Mouse (Mus musculus) midbrain, embryonic 12.5 days (tissue): Measurements from ENCODE around the gene Pcyt2. TPM values are rescaled to one million over a fixed set of nuclear protein-coding genes. Genes with fewer than 3 reads are reported as not detected.

Experiments
- ATAC-seq: fragments of 200-750 bp; cut with Nextera tagmentation; 2 replicates; pipeline ENCODE4 v1.8.0; 2017; ENCODE audit warnings: low read depth, moderate TSS enrichment, moderate library complexity; ENCODE audit not compliant: low FRiP score
- H3K27ac ChIP-seq: fragments of 300-500 bp; sonication (generic); replicated peaks from 2 replicates; pipeline ENCODE4 v1.5.1; 2016; ENCODE audit warnings: mild to moderate bottlenecking
- H3K27me3 ChIP-seq: fragments of 300-500 bp; sonication (generic); 2 replicates; pipeline ENCODE4 v1.6.1; 2016; ENCODE audit warnings: mild to moderate bottlenecking
- H3K36me3 ChIP-seq: fragments of 300-500 bp; sonication (generic); 2 replicates; pipeline ENCODE4 v1.6.1; 2016
- H3K4me1 ChIP-seq: fragments of 300-500 bp; sonication (generic); 2 replicates; pipeline ENCODE4 v1.6.1; 2016
- H3K4me2 ChIP-seq: fragments of 300-500 bp; sonication (generic); replicated peaks from 2 replicates; pipeline ENCODE4 v1.6.1; 2016; ENCODE audit warnings: mild to moderate bottlenecking, moderate library complexity
- H3K4me3 ChIP-seq: fragments of 300-500 bp; sonication (generic); 2 replicates; pipeline ENCODE4 v1.5.1; 2016; ENCODE audit warnings: mild to moderate bottlenecking
- H3K9ac ChIP-seq: fragments of 300-500 bp; sonication (generic); replicated peaks from 2 replicates; pipeline ENCODE4 v1.6.1; 2016; ENCODE audit warnings: mild to moderate bottlenecking, moderate library complexity
- H3K9me3 ChIP-seq: fragments of 300-500 bp; sonication (generic); 2 replicates; pipeline ENCODE4 v1.6.1; 2016; ENCODE audit warnings: mild to moderate bottlenecking
- WGBS: fragments of 180-500 bp; shearing (Covaris S2); methylation state at CpG from one replicate; pipeline ENCODE4 v1.1.7; 2016; 5-methylcytosine and 5-hydroxymethylcytosine counted together
- microRNA-seq: library from miRNA; unstranded; fragments of <30 nt; microRNA quantifications from one replicate; pipeline ENCODE4, GENCODE M21; 2017
- polyA plus RNA-seq: library from polyadenylated mRNA; unstranded; fragments of >200 nt; fragmentation: Nextera tagmentation; extraction: Ambion mirVana; gene quantifications from 2 replicates; pipeline ENCODE4 v1.2.1, GENCODE M21; 2016

Pcyt2 gene
- polyA plus RNA-seq, 1 experiment from 2014 or later, result 157 TPM

GRCm38 (mm10) chr11:120560952-120561728, 56.6 kb downstream of the Pcyt2 start:
- WGBS, result 93% methylated on average over 13 of the region's 13 CpGs
- Histone ChIP-seq H3K9ac (no peak overlapping the region), H3K27me3 (no peaks in the 10 kb centered on the region), H3K9me3 (peaks cover 7% of the 10 kb centered on the region; the same call in 1 of the 2 replicates), H3K4me3 (no peak overlapping the region), H3K4me2 (no peak overlapping the region), H3K27ac (no peak overlapping the region), H3K4me1 (no peaks in the 10 kb centered on the region), H3K36me3 (peaks cover 73% of the 10 kb centered on the region)
- ATAC-seq, result no peak

Small RNA genes lying within 50 kb of the gene (microRNA-seq; reads per million reads assigned to microRNA genes)
- gene Mir6936, result 1.9 reads per million

Other genes starting within 250 kb of the Pcyt2 start
- 51.3 and 55.4 TPM in 2 replicates for gene Faap100, start 239.2 kb downstream of the Pcyt2 start, polyA plus RNA-seq
- gene Nploc4, start 180.2 kb downstream of the Pcyt2 start, polyA plus RNA-seq, result 51.8 and 54.6 TPM in 2 replicates
- gene Tspan10, start 175.3 kb downstream of the Pcyt2 start, polyA plus RNA-seq, result not detected in 2 replicates
- gene Pde6g, start 164.4 kb downstream of the Pcyt2 start, polyA plus RNA-seq, result 0.20 TPM in 1 of 2 replicates, not detected in the other
- gene Oxld1, start 159.9 kb downstream of the Pcyt2 start, polyA plus RNA-seq, result 11.7 and 11.9 TPM in 2 replicates
- gene Ccdc137, start 159.8 kb downstream of the Pcyt2 start, polyA plus RNA-seq, result 30.1 and 35.1 TPM in 2 replicates
- gene Arl16, start 150.3 kb downstream of the Pcyt2 start, polyA plus RNA-seq, result 56.4 and 58.8 TPM in 2 replicates
- gene Mrpl12, start 133.3 kb downstream of the Pcyt2 start, polyA plus RNA-seq, result 112 and 118 TPM in 2 replicates
- 37.7 and 38.8 TPM in 2 replicates for gene Slc25a10, start 126.1 kb downstream of the Pcyt2 start, polyA plus RNA-seq
- 0.18 and 0.29 TPM in 2 replicates for gene Gcgr, start 87.2 kb downstream of the Pcyt2 start, polyA plus RNA-seq
- 212 and 232 TPM in 2 replicates for gene Mcrip1, start 68.2 kb downstream of the Pcyt2 start, polyA plus RNA-seq
- not detected in 2 replicates for gene Ppp1r27, start 66.8 kb downstream of the Pcyt2 start, polyA plus RNA-seq
- 384 and 418 TPM in 2 replicates for gene P4hb, start 44.7 kb downstream of the Pcyt2 start, polyA plus RNA-seq
- gene Arhgdia, start 36.3 kb downstream of the Pcyt2 start, polyA plus RNA-seq, result 504 and 557 TPM in 2 replicates
- 652 and 655 TPM in 2 replicates for gene Alyref, start 19.6 kb downstream of the Pcyt2 start, polyA plus RNA-seq
- gene Anapc11, start 19.5 kb downstream of the Pcyt2 start, polyA plus RNA-seq, result 165 and 182 TPM in 2 replicates
- 0.98 TPM in 1 of 2 replicates, not detected in the other for gene Npb, start 9.5 kb downstream of the Pcyt2 start, polyA plus RNA-seq
- 40.4 and 48.2 TPM in 2 replicates for gene Sirt7, start 7.3 kb upstream of the Pcyt2 start, polyA plus RNA-seq
- gene Mafg, start 15.7 kb upstream of the Pcyt2 start, polyA plus RNA-seq, result 33.3 and 36.8 TPM in 2 replicates
- gene Pycr1, start 25.8 kb upstream of the Pcyt2 start, polyA plus RNA-seq, result 31.6 and 34.1 TPM in 2 replicates
- 0.99 TPM in 1 of 2 replicates, not detected in the other for gene Myadml2, start 30.2 kb upstream of the Pcyt2 start, polyA plus RNA-seq
- 0.58 and 0.87 TPM in 2 replicates for gene Notum, start 43.2 kb upstream of the Pcyt2 start, polyA plus RNA-seq
- 149 and 154 TPM in 2 replicates for gene Aspscr1, start 55.0 kb upstream of the Pcyt2 start, polyA plus RNA-seq
- gene Cenpx, start 95.8 kb upstream of the Pcyt2 start, polyA plus RNA-seq, result 120 and 121 TPM in 2 replicates
- 74.5 and 75.1 TPM in 2 replicates for gene Lrrc45, start 96.0 kb upstream of the Pcyt2 start, polyA plus RNA-seq
- 70.5 and 74.2 TPM in 2 replicates for gene Rac3, start 103.5 kb upstream of the Pcyt2 start, polyA plus RNA-seq
- 11.8 and 14.6 TPM in 2 replicates for gene Dcxr, start 109.3 kb upstream of the Pcyt2 start, polyA plus RNA-seq
- 2.0 and 2.3 TPM in 2 replicates for gene Cbr2, start 114.2 kb upstream of the Pcyt2 start, polyA plus RNA-seq
- 5.4 and 6.8 TPM in 2 replicates for gene Hmga1b, start 144.9 kb upstream of the Pcyt2 start, polyA plus RNA-seq
- 63.4 and 66.4 TPM in 2 replicates for gene Rfng, start 166.3 kb upstream of the Pcyt2 start, polyA plus RNA-seq
- 235 and 248 TPM in 2 replicates for gene Gps1, start 166.3 kb upstream of the Pcyt2 start, polyA plus RNA-seq
- 64.2 and 67.6 TPM in 2 replicates for gene Dus1l, start 178.5 kb upstream of the Pcyt2 start, polyA plus RNA-seq
- 139 and 140 TPM in 2 replicates for gene Fasn, start 206.6 kb upstream of the Pcyt2 start, polyA plus RNA-seq